ENCODE assay signal across 8 mouse cellular contexts in the genomic region with DNA sequence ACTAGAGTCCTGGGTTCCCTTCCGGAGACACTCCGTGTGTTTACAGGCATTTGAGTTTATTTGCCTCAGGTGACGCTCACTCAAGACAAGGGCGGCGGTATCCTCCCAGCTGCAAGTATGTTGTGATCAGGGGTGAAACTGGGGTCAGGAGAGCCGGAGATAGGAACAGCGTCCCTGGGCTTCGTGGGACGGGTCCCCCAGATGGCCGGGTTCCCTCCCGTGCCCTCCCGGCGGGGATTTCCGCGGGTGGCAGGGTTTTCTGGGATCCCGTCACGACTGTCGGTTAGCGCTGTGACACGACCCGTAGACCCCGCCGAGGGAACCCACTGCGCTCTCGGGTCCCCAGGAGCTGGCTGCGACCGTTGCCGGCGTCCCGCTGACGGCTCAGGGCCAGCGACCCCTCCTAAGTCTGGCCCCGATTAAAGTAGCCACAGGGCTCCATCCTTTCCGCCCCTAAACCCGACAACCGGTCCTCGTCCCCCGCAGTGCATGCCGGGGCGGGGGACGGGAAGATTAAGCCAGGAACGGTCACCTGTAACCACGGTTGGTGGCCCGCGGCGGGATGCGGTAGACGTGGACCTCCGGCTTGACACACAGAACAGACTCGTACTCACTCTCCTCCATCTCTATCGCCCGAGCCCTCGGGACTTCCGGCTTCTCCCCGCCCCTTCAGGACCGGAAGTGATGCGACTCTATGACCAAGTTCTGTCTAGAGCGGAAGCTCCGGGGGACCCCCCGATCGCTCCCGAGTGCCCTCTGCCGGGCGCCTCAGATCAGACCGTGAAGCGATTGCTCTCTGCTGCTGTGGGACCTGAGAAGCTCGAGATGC. TPM values are rescaled to one million over a fixed set of nuclear protein-coding genes. Genes with fewer than 3 reads are reported as not detected.
DNase-seq lines count a peak whose midpoint lies in the region; ATAC-seq lines count a peak whose summit lies in the region.

Gene Necap2, minus strand, starts transcription at position 677 of the 829 bp plus-strand sequence.

- H3K27ac ChIP-seq in hindbrain, embryonic 13.5 days: peak within 1 kb of the TSS; percentile 89

- ATAC-seq in hindbrain, embryonic 13.5 days (ENCODE audit: low FRiP score): peak; percentile 95

- H3K9ac ChIP-seq in hindbrain, embryonic 13.5 days: peak within 1 kb of the TSS; percentile 96

- H3K4me2 ChIP-seq in hindbrain, embryonic 13.5 days: peak within 1 kb of the TSS; percentile 97

- H3K36me3 ChIP-seq in hindbrain, embryonic 13.5 days: peaks cover 29% of the 10 kb centered on the region

- H3K4me3 ChIP-seq in hindbrain, embryonic 13.5 days: peak within 1 kb of the TSS; percentile 94

- no peaks in the 10 kb centered on the region for H3K27me3 ChIP-seq in hindbrain, embryonic 13.5 days

- under 1% methylated on average over 67 of the region's 67 CpGs for WGBS in hindbrain, embryonic 13.5 days

- peak; percentile 96 for DNase-seq in NIH3T3 (ENCODE audit: low read depth)
- peak; percentile 98 for DNase-seq in cerebellum, postnatal 10 days
- peak; percentile 90 to 91 for DNase-seq in frontal cortex, postnatal 14 days (ENCODE audit: low spot score in 2 of 2)
- DNase-seq in layer of hippocampus, postnatal 25 days (ENCODE audit: extremely low spot score in 1 of 2, low spot score in 1 of 2): peak; percentile 88 to 95
- DNase-seq in lung, postnatal 25 days (ENCODE audit: low spot score): peak; percentile 97
- peak; percentile 98 for DNase-seq in retina, embryonic 14.5 days (ENCODE audit: low spot score)
- peak; percentile 98 for DNase-seq in thymus, postnatal 4 days

- peaks cover 34% of the 10 kb centered on the region for H3K4me1 ChIP-seq in hindbrain, embryonic 13.5 days (replicated peaks)

- H3K9me3 ChIP-seq in hindbrain, embryonic 13.5 days: no peaks in the 10 kb centered on the region

RNA-seq across cellular contexts. Expression of gene Necap2, which starts in this region (rescaled TPM):
- 52.6 and 57.3 TPM in 2 replicates for polyA plus RNA-seq in hindbrain, embryonic 13.5 days (2015; fragmentation: Nextera tagmentation; extraction: Ambion mirVana)
- total RNA-seq in layer of hippocampus, postnatal 25 days (2021): 10 to 100 TPM; 41.2 to 46.5 TPM

Comparison
In these comparisons a context has a peak if more than half of its experiments do, and no peak if none do; other contexts are left out.
1. Peak in every context shown above with its lines: DNase-seq, ATAC-seq, H3K4me3 ChIP-seq and H3K27ac ChIP-seq.